Mouse (Mus musculus) forebrain, embryonic 10.5 days (tissue): ENCODE measurements at regions not wholly inside any gene's neighbourhood (a gene's known extent, or its start where the extent isn't known, plus 50 kb on each side); places are given as distances from the start of the nearest gene placed in this dataset.

ENCODE experiments used
- DNase-seq: peaks from one replicate; pipeline ENCODE4 v3.0.0-alpha.2; 2017; ENCODE audit warnings: low spot score; ENCODE audit errors: extremely low spot score
- H3K27ac ChIP-seq: fragments of 300-500 bp; sonication (generic); 2 replicates; pipeline ENCODE4 v1.5.1; 2016; ENCODE audit warnings: mild to moderate bottlenecking
- H3K27me3 ChIP-seq: fragments of 300-500 bp; sonication (generic); 2 replicates; pipeline ENCODE4 v1.6.1; 2016; ENCODE audit warnings: mild to moderate bottlenecking; ENCODE audit not compliant: poor library complexity, severe bottlenecking
- H3K36me3 ChIP-seq: fragments of 300-500 bp; sonication (generic); replicated peaks from 2 replicates; pipeline ENCODE4 v1.6.1; 2016; ENCODE audit warnings: mild to moderate bottlenecking, moderate library complexity
- H3K4me1 ChIP-seq: fragments of 300-500 bp; sonication (generic); 2 replicates; pipeline ENCODE4 v1.6.1; 2016
- H3K4me3 ChIP-seq: fragments of 300-500 bp; sonication (generic); 2 replicates; pipeline ENCODE4 v1.5.1; 2016; ENCODE audit warnings: mild to moderate bottlenecking, moderate library complexity
- H3K9me3 ChIP-seq: fragments of 300-500 bp; sonication (generic); 2 replicates; pipeline ENCODE4 v1.6.1; 2016; ENCODE audit warnings: mild to moderate bottlenecking, moderate library complexity
- WGBS: fragments of 180-500 bp; shearing (Covaris S2); methylation state at CpG from one replicate; pipeline ENCODE4 v1.1.7; 2016; 5-methylcytosine and 5-hydroxymethylcytosine counted together

GRCm38 (mm10) chr6:117256099-117256471 lies 87.8 kb downstream of the Cxcl12 start:
- Histone ChIP-seq H3K27me3 (peaks cover 11% of the 10 kb centered on the region; the same call in 1 of the 2 replicates), H3K4me1 (peaks cover 14% of the 10 kb centered on the region), H3K27ac (no peak overlapping the region), H3K9me3 (no peaks in the 10 kb centered on the region), H3K36me3 (no peaks in the 10 kb centered on the region), H3K4me3 (no peak overlapping the region)
- DNase-seq, result no peak
- 90% methylated on average over 2 of the region's 2 CpGs for WGBS

DNA sequence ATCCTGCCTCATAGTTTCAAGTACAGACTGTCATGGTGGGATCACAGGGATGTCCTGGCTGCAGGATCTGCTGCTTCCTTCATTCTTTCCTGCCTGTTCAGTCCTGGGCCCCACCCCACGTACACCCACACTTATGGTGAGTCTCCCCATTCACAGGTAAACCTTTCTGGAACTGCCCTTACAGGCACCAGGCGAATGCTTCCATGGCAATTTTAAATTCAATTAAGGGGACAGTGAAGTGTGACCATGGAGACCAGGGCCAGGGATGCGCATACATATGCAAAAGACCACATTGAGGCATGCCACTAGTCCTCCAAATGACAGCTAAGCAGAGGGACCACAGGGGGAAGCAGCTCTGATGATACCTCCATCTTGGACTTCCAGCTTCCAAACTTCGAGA lies 89.3 kb downstream of the Cxcl12 start:
- Histone ChIP-seq H3K27ac (no peak overlapping the region), H3K9me3 (no peaks in the 10 kb centered on the region)
- WGBS, result 88% methylated on average over 4 of the region's 4 CpGs

GRCm38 (mm10) chr6:117267906-117268305 lies 99.6 kb downstream of the Cxcl12 start:
- WGBS, result 84% methylated on average over 1 of the region's 1 CpGs
- no peaks in the 10 kb centered on the region for H3K36me3 ChIP-seq
- no peaks in the 10 kb centered on the region for H3K9me3 ChIP-seq
- no peak overlapping the region for H3K4me3 ChIP-seq
- peaks cover 6% of the 10 kb centered on the region for H3K4me1 ChIP-seq
- DNase-seq, result no peak
- no peaks in the 10 kb centered on the region for H3K27me3 ChIP-seq
- no peak overlapping the region for H3K27ac ChIP-seq

More for the DNA sequence above, 89.3 kb downstream of the Cxcl12 start:
- no peaks in the 10 kb centered on the region for H3K36me3 ChIP-seq
- peaks cover 7% of the 10 kb centered on the region; the same call in 1 of the 2 replicates for H3K27me3 ChIP-seq
- no peak for DNase-seq
- H3K4me1 ChIP-seq, result peaks cover 14% of the 10 kb centered on the region
- no peak overlapping the region for H3K4me3 ChIP-seq

- no peak overlapping the region for H3K27ac ChIP-seq
- 91% methylated on average over 2 of the region's 2 CpGs for WGBS
- H3K4me3 ChIP-seq, result no peak overlapping the region
- no peaks in the 10 kb centered on the region for H3K9me3 ChIP-seq
- H3K4me1 ChIP-seq, result peaks cover 6% of the 10 kb centered on the region
- H3K36me3 ChIP-seq, result no peaks in the 10 kb centered on the region
- no peaks in the 10 kb centered on the region for H3K27me3 ChIP-seq
- no peak for DNase-seq
These were observed 100.0 kb downstream of the Cxcl12 start for GRCm38 (mm10) chr6:117268376-117268775.

DNA sequence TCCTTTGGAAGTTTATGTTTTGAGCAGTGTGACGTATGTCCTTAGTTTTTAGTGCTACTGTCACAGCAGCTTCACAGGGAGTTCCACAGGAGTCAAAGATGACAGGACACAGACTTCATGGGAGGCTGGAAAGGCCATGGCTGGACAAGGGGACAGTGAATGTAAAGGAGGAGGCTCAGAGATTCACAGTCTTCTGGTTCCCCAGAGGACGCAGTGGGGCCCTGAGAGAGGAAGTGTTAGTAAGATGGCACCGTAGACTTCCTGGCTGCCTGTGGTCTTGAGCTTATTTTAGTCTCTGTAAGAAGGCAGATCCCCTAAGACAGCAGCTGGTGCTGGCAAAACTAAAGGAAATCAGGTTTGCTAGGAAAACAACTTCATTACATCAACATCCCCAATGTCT lies 101.9 kb downstream of the Cxcl12 start:
- Histone ChIP-seq H3K4me3 (no peak overlapping the region), H3K36me3 (no peaks in the 10 kb centered on the region), H3K4me1 (peaks cover 6% of the 10 kb centered on the region), H3K27me3 (no peaks in the 10 kb centered on the region), H3K27ac (no peak overlapping the region), H3K9me3 (no peaks in the 10 kb centered on the region)
- 87% methylated on average over 3 of the region's 3 CpGs for WGBS
- DNase-seq, result no peak

DNA sequence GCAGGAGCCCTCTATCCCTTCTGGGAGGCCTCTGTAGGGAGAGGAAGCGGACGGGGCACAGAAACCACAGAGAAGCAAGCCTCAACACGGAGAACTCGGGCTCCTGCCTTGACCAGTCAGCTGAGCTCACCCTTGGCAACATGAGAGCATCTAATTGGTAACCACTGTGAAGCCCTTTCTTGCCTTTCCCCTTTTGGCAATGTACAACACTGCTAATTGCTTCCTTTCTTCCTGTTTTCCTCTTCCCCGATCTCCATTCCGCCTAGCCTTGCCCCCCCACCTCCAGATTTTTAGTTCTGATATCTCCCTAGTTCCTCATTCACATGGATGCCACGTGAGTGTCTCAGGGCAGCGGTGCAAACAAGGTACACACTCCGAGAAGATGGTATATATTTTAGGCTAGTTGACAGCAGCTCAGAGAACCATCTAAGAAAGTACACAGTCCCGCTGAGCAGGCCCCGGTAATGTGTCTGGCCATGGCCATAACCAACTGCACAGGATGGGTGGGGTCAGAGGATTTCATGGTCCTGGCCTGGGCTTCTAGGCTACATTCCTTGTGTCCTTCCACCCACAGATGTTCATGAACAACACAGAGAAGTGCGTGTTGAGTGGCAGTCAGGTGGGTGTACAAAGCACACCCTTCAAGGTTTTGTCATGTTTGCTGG lies 103.4 kb downstream of the Cxcl12 start:
- Histone ChIP-seq H3K27me3 (no peaks in the 10 kb centered on the region), H3K9me3 (no peaks in the 10 kb centered on the region), H3K27ac (no peak overlapping the region), H3K36me3 (no peaks in the 10 kb centered on the region), H3K4me3 (no peak overlapping the region), H3K4me1 (peaks cover 3% of the 10 kb centered on the region; the same call in 1 of the 2 replicates)
- no peak for DNase-seq
- WGBS, result 85% methylated on average over 12 of the region's 12 CpGs

- DNase-seq, result no peak
- H3K27ac ChIP-seq, result no peak overlapping the region
- H3K9me3 ChIP-seq, result no peaks in the 10 kb centered on the region
- H3K27me3 ChIP-seq, result no peaks in the 10 kb centered on the region
- H3K36me3 ChIP-seq, result no peaks in the 10 kb centered on the region
- H3K4me1 ChIP-seq, result peaks cover 3% of the 10 kb centered on the region; the same call in 1 of the 2 replicates
- no peak overlapping the region for H3K4me3 ChIP-seq
- WGBS, result 87% methylated on average over 9 of the region's 9 CpGs
These were observed 104.1 kb downstream of the Cxcl12 start for GRCm38 (mm10) chr6:117272227-117272955.

- no peak overlapping the region for H3K4me3 ChIP-seq
- WGBS, result 93% methylated on average over 5 of the region's 5 CpGs
- peaks cover 15% of the 10 kb centered on the region for H3K4me1 ChIP-seq
- no peaks in the 10 kb centered on the region for H3K9me3 ChIP-seq
- H3K27me3 ChIP-seq, result no peaks in the 10 kb centered on the region
- no peak for DNase-seq
- H3K36me3 ChIP-seq, result no peaks in the 10 kb centered on the region
- no peak overlapping the region for H3K27ac ChIP-seq
These were observed 107.6 kb downstream of the Cxcl12 start for GRCm38 (mm10) chr6:117275915-117276314.

- no peak for DNase-seq
- Histone ChIP-seq H3K9me3 (no peaks in the 10 kb centered on the region), H3K36me3 (no peaks in the 10 kb centered on the region), H3K4me3 (no peak overlapping the region), H3K27me3 (no peaks in the 10 kb centered on the region), H3K27ac (no peak overlapping the region), H3K4me1 (peaks cover 12% of the 10 kb centered on the region)
- 72% methylated on average over 3 of the region's 3 CpGs for WGBS
These were observed 108.5 kb downstream of the Cxcl12 start for GRCm38 (mm10) chr6:117276850-117277249.

GRCm38 (mm10) chr6:117279297-117279696 lies 111.0 kb downstream of the Cxcl12 start:
- Histone ChIP-seq H3K27ac (0 out of 2 replicates have a peak overlapping the region, but pooled peaks have one; percentile 56), H3K36me3 (no peaks in the 10 kb centered on the region), H3K4me1 (peaks cover 12% of the 10 kb centered on the region), H3K9me3 (no peaks in the 10 kb centered on the region), H3K27me3 (no peaks in the 10 kb centered on the region), H3K4me3 (no peak overlapping the region)
- no peak for DNase-seq

- no peak for DNase-seq
- H3K36me3 ChIP-seq, result no peaks in the 10 kb centered on the region
- H3K4me3 ChIP-seq, result no peak overlapping the region
- H3K9me3 ChIP-seq, result no peaks in the 10 kb centered on the region
- H3K27ac ChIP-seq, result peak overlapping the region; percentile 56; the same call in 1 of the 2 replicates
- WGBS, result 61% methylated on average over 14 of the region's 14 CpGs
- H3K27me3 ChIP-seq, result no peaks in the 10 kb centered on the region
- H3K4me1 ChIP-seq, result peaks cover 12% of the 10 kb centered on the region
These were observed 111.6 kb downstream of the Cxcl12 start for GRCm38 (mm10) chr6:117279786-117280411.

DNA sequence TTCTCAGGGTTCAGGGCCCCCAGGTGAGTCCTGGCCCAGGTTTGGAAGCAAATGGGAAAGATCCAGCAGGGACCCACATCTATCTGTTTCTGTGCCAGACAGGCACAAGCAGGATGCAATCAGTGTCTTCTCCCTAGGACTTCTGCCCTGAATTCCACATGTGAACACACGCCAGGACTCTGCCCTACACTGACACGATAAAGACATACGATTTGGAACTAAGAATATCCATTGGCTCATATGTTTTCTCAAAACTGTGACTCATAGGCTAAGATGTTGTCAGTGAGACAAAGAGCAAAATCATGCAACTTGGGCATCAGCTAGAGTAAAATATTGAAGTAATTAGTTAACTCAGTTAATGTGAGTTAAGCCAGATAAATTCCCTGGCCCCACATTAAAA lies 112.6 kb downstream of the Cxcl12 start:
- Histone ChIP-seq H3K36me3 (no peaks in the 10 kb centered on the region), H3K27me3 (no peaks in the 10 kb centered on the region), H3K27ac (no peak overlapping the region), H3K9me3 (no peaks in the 10 kb centered on the region), H3K4me3 (no peak overlapping the region), H3K4me1 (peaks cover 12% of the 10 kb centered on the region)
- DNase-seq, result no peak
- WGBS, result 93% methylated on average over 3 of the region's 3 CpGs

DNA sequence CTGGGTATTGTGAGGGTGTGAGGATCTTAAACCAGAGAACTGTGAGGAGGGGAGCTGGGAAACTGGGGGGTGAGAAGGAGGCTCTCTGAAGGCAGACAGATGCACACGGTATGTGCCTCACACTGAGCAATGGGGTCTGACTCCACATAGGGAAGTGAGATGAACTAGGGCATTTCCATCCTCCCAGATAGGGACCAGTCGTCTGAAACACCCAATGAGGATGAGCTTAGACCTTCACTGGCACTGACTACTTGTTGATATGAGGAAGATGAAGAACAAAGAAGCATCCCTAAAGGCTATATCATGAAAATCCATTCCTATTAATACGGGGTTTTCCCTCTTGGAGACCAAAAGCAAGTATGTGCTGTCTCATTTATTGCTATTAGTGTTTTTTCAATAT lies 115.3 kb downstream of the Cxcl12 start:
- Histone ChIP-seq H3K4me3 (no peak overlapping the region), H3K4me1 (peaks cover 12% of the 10 kb centered on the region), H3K9me3 (no peaks in the 10 kb centered on the region), H3K36me3 (no peaks in the 10 kb centered on the region), H3K27ac (no peak overlapping the region), H3K27me3 (no peaks in the 10 kb centered on the region)
- DNase-seq, result no peak
- WGBS, result 83% methylated on average over 3 of the region's 3 CpGs
